Mouse (Mus musculus) layer of hippocampus, adult 18-20 months (tissue): Measurements from ENCODE around the gene Fhit. TPM values are rescaled to one million over a fixed set of nuclear protein-coding genes. Genes with fewer than 3 reads are reported as not detected.

Source experiments
- DNase-seq, 2 experiments: peaks; one replicate each; pipeline ENCODE4 v3.0.0; 2022; ENCODE audit warnings: low spot score in 2 of 2
- total RNA-seq, 2 experiments: library from RNA; stranded (reverse); gene quantifications; 2 replicates each; pipeline ENCODE4 v1.2.3; 2021

Gene Fhit
- total RNA-seq, 2 experiments from 2014 or later, result 4.0 to 5.5 TPM

DNA sequence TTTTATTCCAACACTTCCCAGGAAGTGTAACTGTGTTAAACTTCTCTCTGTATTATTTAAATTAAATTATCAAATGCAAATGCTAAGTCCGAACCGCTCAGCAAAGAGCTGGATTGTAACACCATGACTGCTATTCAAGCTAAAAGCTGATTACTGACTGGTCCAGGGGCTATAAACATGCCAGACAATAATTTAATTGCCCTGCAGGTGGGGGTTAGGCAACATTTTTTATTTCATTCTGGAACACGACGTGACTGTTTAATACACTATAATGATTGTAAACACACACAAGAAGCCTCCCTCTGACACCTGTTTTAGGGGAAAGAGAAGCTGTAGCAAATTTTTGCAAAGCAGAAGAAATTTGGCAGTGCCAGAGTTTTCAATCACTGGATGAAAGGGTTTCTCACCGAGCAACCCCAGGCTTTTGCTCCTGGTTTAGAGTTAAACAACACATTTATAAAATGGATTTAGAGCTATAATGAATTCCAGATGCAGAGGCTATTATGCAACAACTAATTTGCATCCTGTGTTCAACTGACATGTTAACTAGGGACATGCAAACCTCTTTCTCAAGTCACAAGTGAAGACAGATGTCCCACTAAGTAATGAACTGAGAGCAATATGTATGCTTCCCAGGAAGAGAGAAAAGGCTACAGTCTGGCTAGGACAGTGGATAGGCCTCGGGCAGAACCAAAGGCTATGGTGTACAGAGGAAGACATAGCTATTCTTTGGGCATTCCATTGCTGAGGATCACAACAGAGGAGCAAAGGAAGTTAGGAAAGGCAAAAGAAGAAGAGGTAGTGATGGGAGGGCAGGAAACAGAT, 1538.4 kb downstream of the Fhit start:
- DNase-seq, result no peak

DNA sequence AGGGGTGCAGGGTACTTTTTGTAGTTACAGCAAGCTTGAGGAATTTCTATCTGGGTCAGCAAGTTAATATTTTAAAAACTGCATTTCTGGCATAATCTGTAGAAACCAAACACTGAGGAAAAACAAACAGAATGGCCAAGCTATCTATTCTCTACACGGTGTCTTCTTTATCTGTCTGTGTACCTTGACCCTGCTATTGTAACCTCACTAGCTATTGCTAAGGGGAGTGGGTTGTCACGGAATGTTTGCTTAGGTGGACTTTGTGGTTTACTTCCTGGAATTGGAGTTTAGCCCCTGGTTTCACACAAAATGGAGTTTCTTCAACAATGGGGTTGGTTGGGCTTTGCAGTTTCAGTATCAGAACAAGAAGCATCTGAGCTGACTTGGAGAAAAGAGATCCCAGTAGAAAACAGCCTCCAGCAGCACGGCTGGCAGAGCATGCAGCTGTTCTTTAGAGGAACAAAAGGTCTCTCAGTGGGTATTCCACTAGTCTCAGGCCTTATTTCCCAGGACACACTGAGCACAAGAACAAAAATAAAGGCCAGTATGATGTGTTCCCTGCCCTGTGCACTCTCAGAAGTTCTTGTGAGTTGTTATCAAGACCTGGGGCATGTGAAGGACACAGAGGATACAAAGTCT, 1540.8 kb downstream of the Fhit start:
- DNase-seq, result no peak

DNA sequence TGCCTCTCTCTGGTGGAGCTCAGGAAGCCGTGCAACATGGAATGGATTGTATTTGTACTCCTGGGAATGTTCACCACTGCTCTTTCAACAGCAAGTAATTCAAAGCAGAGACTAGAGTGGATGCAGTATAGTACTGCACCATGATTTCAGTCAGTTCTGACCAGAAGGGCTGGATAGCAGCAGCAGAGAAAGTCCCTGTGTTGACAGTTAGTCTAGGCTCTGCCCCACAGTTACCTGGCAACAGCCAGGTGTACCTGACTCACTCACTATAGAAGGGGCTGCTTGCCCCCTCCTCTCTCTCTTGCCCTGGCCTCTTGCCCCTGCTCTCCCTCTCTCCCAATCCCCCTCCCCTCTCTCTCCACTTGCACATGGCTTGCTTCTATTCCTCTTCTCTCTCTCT, 1542.0 kb downstream of the Fhit start:
- DNase-seq, result no peak

DNA sequence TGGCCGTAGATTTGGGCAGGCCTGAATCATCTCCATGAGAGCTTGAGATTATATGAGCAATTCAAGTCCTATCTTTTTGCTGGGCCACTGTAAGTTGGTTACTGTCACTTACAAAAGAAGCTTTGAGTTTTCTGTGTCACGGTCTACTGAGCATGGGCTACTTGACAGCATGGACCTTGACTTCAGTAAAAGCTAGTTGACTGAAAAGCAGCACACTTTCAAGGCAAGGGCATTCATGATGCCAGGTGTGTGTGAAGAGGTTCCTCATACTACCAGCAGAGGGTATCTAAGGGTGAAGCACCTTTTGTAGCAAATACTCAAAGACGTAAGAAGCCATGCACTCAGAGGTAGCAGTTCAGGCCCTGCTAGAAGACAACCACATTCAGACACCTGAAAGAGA, 1548.7 kb downstream of the Fhit start:
- DNase-seq, result no peak

DNA sequence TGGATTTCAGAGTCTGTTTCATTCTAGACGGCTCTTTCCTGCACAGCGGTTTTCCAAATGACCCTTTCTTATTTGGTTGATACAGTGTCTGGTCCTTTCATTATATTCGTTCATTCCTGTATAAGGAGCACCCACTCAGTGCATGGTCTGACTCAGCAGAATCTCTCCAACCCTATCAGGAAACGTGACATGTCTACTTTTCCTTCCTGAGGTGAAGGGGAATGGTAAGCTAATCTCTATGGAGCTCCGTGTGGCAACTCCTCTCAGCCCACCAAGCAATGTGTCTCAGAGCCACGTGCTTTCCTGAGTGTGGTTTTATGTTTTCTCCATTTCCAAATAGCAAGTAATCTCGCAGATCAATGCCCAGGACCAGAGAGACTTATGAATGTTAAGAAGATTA, 1552.7 kb downstream of the Fhit start:
- no peak for DNase-seq

DNA sequence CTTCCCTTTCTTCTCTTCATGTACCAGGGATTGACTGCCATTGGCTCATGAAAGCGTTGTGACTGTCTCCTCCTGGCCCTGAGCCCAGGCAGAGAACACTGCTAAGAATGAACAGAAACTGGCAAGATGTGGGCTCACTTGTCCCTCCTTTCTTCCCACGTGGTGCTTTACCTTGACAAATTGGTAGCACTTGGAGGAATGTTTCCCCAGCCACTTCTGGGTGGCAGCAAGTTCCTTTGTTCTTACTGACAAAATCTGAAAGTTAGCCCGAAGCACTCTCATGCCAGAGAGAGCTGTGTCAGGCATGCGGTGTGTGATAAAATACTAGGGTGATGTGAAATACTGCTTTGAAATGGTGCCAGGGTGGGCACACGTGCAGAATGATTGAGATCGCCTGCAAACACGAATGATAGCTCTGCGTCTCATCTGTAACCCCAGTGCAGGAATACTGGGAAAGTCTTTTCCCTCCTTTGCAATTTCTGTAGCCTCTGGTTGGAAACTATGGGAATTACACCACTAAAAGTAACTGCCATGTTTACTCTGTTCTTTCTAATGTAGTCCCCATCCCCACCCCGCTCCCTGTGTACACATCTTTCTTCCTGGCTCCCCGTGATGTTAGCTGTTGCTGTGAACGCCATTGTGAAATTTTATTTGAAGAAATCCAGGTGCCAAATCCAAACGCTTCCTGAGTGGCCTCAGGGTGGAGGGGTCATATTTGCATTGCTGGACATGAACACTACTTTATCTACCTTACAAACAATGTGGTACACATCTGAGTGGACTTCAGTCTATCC, 1555.1 kb downstream of the Fhit start:
- no peak for DNase-seq

DNA sequence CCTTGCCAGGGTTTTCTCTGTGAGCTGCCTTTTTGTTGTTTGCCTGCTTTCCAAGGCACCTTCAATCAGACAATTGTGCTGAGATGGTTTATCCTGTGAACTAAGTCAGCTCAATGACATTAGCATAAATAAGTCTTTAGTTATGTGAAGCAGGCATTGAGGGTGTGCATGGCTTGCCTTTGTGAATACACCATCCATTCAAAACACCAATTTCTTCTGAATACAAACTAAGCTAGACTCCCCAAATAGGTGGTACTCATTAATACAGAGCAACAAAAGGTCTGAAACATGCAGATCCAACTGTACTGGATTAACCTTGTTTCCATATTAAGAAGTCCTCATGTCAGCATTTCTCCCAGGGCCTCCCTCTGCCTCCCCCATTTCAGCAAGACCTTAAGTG, 1561.6 kb downstream of the Fhit start:
- no peak for DNase-seq

DNA sequence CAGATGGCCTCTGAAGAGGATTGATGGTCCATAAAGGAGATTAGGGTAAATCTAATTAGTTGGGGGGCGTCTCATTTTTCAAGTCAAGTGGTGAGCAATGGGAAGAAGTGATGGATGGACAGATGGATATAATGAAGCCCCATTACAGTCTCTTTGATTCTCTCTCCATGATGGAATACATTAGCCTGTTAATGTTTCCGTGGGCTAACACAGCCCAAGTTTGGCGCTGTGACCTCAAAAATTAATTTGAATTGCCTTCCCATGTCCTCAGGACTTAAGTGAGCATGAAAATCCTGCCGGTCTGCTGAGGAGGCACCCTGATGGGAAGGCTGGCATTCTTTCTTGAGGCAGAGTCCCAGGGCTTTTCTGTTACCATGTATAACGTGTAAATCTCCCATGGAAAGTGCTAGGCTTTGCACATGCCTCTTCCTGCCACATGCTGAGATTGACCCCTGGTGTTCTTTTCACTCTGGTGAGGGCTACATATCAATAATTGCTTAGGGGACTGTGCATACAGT, 1564.3 kb downstream of the Fhit start:
- no peak for DNase-seq

DNA sequence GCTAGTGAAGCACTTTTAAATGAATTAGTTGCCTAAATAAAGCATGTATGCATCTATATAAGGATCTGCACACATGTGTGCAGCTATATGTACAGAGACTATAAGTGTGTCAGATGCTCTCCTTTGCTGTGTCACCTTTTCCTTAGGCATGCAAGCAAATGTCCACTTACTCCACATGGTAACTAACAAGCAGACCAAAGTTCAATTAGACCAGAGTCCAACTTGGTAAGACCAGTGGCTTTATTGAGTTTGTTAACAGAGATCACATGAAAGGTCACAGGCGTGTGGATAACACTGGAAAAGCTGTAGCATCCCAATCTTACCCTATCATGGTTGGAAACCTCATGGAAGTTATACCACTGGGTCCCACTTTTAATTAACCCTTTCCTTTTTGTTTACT, 1572.7 kb downstream of the Fhit start:
- DNase-seq, result no peak

DNA sequence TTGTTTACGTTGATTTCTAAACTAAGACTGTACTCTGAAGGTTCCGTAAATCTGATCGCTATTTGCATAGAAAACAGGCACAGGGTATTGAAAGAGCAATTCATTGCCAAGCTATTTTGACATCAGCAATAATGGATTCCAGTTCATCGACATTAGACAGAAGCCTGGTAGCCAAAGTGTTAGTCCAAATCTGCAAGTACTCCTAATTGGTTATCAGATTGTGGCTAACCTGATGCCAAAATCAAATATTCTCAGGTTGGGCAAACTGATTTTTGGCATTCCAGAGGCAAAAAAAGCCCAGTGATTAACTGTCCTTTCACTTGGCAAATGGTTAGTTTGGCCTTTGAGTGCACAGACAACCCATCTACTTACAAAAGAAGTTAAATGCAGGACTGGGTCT, 1573.9 kb downstream of the Fhit start:
- DNase-seq, result no peak

DNA sequence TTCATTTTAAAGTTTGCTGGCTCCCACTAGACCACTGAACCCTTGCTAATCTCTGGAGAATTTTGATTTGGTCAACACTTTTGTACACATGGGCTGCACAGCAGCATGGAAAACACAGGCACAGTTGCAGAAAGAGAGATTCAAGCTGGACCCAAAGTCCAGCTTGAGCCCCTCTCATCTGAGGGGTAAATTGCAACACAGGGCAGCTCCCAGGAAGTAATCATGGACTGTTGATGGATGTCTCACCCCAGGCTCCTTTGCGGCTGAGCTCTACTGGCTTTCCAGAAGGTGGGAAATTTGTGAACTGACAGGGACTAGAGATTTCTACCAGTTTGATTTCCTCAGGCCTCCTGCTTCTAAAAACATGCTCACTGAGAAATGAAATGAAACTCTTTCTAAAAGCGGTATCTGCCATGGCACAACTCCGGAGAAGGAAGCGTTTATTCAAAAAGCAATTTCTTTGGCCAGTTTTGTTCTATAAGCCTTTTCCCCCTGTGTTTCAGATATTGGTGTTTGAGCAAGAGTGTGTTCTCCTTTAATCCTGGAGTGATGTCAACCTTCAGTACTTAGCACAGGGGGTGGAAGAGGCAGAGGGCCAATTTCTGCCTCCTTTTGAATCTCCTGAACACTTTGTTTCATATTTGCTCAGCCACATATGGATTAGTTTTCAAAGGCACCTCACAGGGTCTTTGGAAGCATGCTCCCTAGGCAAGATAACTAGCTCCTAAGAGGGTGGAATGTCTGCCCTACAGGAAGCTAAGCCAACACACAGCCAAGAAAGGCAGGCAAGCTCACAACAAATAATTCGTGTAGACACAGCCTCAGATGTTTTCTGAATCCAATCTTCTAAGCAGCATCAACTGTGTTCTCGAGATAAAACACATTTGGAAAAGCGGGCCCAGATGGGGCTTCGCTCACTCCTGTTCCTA, 1578.3 kb downstream of the Fhit start:
- DNase-seq, result peak in 1 of 2 experiments; percentile 49

DNA sequence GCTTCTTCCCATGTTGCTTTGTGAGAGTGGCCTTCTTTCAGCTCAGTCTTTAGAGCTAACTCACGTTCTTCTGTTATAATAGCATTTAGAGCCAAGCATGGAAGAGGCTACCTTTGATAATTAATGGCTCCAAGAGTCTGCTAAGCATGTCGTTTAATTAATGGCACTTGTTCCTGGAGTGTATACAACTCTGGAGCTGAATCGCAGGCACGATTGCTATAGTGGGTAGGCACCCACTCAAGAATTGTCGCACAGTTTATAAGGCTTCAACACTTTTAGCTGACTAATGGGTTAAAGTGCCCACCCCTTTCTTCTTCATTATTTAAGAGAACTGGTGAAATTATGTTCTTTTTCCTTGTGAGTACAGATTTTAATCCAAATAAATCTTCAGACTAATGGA, 1605.5 kb downstream of the Fhit start:
- DNase-seq, result no peak

DNA sequence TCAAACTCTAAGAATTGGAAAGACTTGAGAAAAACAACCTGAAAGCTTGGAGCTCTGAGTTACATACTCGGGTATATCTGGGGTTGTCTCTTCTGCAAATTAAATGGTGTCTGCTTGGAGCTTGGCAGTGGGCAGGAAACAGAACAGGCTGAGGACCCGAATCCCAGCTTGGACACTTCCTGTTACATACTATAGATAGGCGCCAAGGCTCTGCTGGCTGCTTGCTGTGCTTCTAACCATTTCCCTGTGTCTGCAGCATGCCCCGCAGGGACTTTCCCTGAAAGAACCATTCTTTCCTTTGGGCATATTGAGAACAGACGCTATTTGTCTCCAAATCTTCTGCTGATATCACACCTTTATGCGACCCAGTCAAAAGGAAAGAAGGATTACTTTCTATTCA, 1606.0 kb downstream of the Fhit start:
- DNase-seq, result no peak

DNA sequence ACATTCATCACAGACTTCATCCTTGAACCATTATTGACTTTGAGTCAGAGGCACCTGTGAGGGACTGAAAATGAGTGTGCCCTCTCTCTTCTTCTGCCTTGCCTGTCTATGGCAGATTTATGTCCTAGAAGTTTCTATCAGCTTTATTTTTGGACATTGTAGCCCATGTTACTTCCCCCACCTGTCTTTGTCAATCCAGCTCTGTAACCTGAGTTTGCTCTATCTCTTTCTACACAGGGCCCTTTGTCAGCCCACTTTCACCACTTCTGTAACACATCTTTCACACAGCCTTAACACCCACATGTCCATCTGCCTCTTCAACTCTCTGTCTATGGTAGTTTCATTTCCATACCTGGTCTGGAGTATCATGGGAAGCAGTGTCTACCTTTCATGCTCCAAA, 1609.7 kb downstream of the Fhit start:
- DNase-seq, result no peak

DNA sequence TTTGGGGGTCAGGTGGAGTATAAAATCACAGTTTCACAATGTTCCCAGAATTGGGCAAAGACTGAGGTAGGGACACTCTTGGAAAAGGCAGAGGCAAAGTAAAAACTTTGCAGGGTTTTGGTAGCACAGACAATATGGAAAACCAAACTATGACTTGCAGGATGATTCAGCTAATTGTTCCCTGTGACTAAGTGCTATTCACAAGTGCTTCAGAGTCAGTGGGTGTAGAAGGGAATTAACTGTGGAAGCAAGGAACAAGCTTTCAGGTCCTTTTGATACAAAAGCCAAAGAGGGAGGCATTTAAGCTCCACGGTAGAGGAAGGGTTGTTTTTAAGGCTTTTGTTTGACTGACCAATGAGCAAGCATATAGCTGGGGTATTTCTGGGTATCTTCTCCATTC, 1613.9 kb downstream of the Fhit start:
- DNase-seq, result peak in 1 of 2 experiments; percentile 8

DNA sequence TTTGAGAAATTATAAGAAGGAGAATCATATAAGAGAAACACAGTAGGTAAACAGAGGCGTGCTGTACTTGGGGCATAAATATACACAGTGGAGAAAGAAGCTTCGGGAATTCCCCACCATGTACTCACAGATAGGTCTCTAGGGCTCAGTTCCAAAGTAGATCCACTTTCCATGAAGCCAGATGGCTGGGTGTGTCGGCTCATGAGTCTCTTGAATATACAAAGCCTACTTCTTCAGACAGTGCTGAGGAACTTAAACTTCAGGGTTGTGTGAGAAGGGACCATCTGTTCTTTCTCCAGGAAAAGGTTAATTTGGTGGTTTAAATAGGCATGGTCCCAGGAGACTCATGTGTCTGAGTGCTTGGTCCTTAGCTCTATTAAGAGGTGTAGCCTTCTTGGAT, 1617.5 kb downstream of the Fhit start:
- peak in 1 of 2 experiments; percentile 32 for DNase-seq

DNA sequence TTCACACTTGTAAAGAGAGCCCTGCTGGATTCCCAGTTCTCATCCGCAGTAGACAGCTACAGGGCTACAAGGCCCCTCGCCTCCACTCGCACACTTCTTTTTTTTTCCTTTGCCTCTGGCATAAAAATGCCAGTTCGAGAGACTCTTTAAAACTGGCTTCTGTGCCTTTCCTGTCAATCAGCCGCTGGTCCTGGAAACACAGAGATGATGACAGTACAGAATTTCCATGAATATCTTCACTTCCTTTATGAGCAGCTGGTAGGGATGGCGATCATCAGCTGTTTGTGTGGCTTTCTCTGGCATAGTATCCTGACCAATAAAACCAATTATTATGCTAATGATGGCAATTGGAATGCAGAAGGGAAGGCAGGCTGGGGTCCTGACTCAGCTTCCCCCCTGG, 1626.3 kb downstream of the Fhit start:
- peak in 1 of 2 experiments; percentile 18 for DNase-seq

DNA sequence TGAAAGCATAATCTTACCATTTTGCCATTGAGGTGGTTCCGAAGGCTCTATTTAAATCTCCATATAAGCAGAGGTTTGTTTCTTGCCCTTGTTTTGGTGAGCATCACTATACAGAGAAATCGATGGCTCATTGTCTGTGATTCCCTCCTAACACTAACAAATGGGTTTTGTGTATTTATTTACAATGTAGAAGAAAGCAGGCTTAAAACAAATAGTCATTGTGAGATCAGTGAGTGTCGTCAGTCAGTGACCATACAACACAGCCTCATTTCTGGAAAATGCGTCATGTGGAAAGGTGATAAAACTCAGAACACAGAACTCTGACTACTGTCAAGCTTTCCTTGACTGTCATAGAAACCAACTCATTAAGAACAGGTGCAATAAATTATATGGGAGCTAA, 1632.6 kb downstream of the Fhit start:
- DNase-seq, result no peak

DNA sequence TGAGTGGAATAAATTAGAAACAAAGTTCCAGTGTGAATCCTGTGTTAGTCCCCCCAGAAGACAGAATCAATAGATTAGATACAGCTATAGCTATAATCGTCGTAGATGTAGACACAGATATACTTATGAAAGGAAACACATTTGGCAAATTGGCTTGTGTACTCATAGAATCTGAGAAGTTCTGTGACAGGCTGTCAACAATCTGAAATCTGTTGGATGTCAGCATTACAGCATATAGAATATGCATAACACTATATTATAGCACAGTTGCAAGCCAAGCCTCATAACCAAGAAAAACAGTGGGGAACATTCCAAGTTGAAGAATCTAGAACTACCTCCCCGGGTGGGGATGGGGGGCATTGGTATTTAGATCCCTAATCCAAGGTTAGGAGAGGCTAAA, 1635.7 kb downstream of the Fhit start:
- DNase-seq, result no peak

DNA sequence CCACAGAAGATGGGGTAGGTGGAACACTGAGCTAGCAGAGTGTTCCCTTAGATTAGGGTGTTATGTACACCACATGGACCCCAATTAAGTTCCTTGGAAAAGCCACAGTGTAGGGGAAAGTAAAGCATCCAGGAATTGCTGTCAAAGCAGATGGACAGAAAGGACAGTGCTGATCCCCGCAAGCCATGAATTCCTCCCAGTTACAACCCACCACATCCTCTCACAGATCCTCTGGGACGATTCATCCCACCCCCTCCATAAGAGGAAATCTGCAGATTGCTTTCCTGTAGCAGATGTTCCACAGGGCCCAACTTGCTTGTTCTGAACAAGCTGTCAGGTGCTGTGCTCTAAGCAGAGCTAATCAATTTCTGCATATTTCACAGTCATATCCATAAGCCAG, 1644.2 kb downstream of the Fhit start:
- peak; percentile 44 to 72 for DNase-seq

DNA sequence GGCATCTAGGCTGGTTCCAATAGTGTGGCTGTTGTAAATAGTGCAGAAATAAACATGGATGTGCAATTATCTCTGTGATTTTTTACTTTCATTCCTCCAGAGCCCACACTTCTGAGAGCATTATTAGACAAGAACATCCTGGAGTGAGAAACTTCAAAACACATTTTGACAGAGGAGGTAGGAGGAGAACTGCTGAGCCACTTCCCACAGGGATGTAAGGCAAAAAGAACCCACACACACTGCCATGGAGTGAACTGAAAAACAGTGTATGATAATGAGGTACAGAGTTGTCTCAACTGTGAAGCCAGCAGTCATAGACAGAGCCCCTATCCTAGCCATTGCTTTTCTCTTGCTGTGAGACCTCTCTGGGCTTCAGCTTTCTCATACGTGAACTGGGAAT, 1652.2 kb downstream of the Fhit start:
- DNase-seq, result no peak
